Mouse (Mus musculus) urinary bladder, adult 2 months (tissue): ENCODE measurements around the gene Arhgap29. TPM values are rescaled to one million over a fixed set of nuclear protein-coding genes. Genes with fewer than 3 reads are reported as not detected.

Source experiments
- DNase-seq: peaks from one replicate; pipeline ENCODE4 v3.0.0; 2022; ENCODE audit warnings: low spot score
- polyA plus RNA-seq: library from polyadenylated mRNA; depleted of rRNA; stranded (reverse); fragments of >200 nt; gene quantifications from 2 replicates; pipeline ENCODE4 v1.2.3, GENCODE M21; 2012; rRNA removed

The Arhgap29 gene
- polyA plus RNA-seq, 1 experiment, result 38.3 TPM

- no peak for DNase-seq
These were observed 112.4 kb downstream of the Arhgap29 start for GRCm38 (mm10) chr3:122064556-122065410.

Other genes starting within 250 kb of the Arhgap29 start
- 71.6 and 95.8 TPM in 2 replicates for gene F3, start 229.0 kb upstream of the Arhgap29 start, polyA plus RNA-seq
- gene Abcd3, start 137.2 kb upstream of the Arhgap29 start, polyA plus RNA-seq, result 35.8 and 63.0 TPM in 2 replicates
- gene Abca4, start 91.9 kb downstream of the Arhgap29 start, polyA plus RNA-seq, result 0.83 and 0.96 TPM in 2 replicates